Mouse (Mus musculus) left cerebral cortex, adult 11 months (tissue): Measurements from ENCODE around the gene Epn1.

Source experiments
- DNase-seq: peaks from one replicate; pipeline ENCODE4 v3.0.0; 2022; ENCODE audit warnings: low spot score

Epn1 gene

GRCm38 (mm10) chr7:5092831-5093510 lies 12.9 kb downstream of the Epn1 start:
- DNase-seq = no peak

GRCm38 (mm10) chr7:5098769-5099168 lies 18.7 kb downstream of the Epn1 start:
- DNase-seq = no peak

- DNase-seq = no peak
Observed at GRCm38 (mm10) chr7:5099796-5100195, 19.8 kb downstream of the Epn1 start.

- DNase-seq = no peak
Observed at GRCm38 (mm10) chr7:5101066-5101663, 21.1 kb downstream of the Epn1 start.

- DNase-seq = no peak
Observed at GRCm38 (mm10) chr7:5102564-5102963, 22.5 kb downstream of the Epn1 start.

GRCm38 (mm10) chr7:5108272-5108671 lies 28.2 kb downstream of the Epn1 start:
- DNase-seq = no peak

- no peak for DNase-seq
Observed at GRCm38 (mm10) chr7:5109301-5109700, 29.3 kb downstream of the Epn1 start.

GRCm38 (mm10) chr7:5112701-5113100 lies 32.7 kb downstream of the Epn1 start:
- DNase-seq = no peak

- no peak for DNase-seq
Observed at GRCm38 (mm10) chr7:5116850-5117249, 36.8 kb downstream of the Epn1 start, which contains the start of gene Rfpl4. Gene Rfpl4 (minus strand): TSS chr7:5116950.

- no peak for DNase-seq
Observed at GRCm38 (mm10) chr7:5125078-5125477, 45.0 kb downstream of the Epn1 start.

GRCm38 (mm10) chr7:5125549-5126406 lies 45.7 kb downstream of the Epn1 start, which contains the start of gene Rasl2-9:
Gene Rasl2-9 (minus strand): TSS chr7:5125950.
- DNase-seq = peak; percentile 36
